Mouse (Mus musculus): ENCODE measurements at regions not wholly inside any gene's neighbourhood (a gene's known extent, or its start where the extent isn't known, plus 50 kb on each side); places are given as distances from the start of the nearest gene placed in this dataset.

GRCm38 (mm10) chr15:62186548-62186947, 1263.7 kb upstream of the A1bg start:
- TF ChIP-seq POLR2A (IDR thresholded peaks at IDR 0.05; ENCODE audit: low read depth, low read length) (no peak), CTCF (IDR thresholded peaks at IDR 0.05; ENCODE audit: extremely low read depth, insufficient read depth, insufficient read length, insufficient replicate concordance) (no peak)

Data from spleen, adult 2 months (tissue).